Mouse (Mus musculus) gastrocnemius, postnatal 36 days (tissue): ENCODE results near the gene Islr2. TPM values are rescaled to one million over a fixed set of nuclear protein-coding genes. Genes with fewer than 3 reads are reported as not detected.
A peak's percentile ranks its signal among the peaks of the same experiment; 100 is the strongest.

Source experiments
- DNase-seq, 2 experiments: peaks; one replicate each; pipeline ENCODE4 v3.0.0; 2022
- intact Hi-C: fragments of 180-260 bp; cut with DNase I; formaldehyde crosslinking; loops from one replicate; pipeline ENCODE4 v1.15.1; 2025
- total RNA-seq, 2 experiments: library from RNA; stranded (reverse); gene quantifications; 2 replicates each; pipeline ENCODE4 v1.2.3; 2021

Islr2 gene
- total RNA-seq, 2 experiments from 2014 or later = 2.6 to 4.7 TPM

GRCm38 (mm10) chr9:58225915-58226913 is 22.1 kb upstream of the Islr2 start:
- intact Hi-C loops = loop anchor here (2.0 to 10.0 kb wide), 3 partner anchors 43 to 149 kb away; partner anchors contain the start of gene Tbc1d21
- DNase-seq = peak in 1 of 2 experiments; percentile 46

GRCm38 (mm10) chr9:58224356-58224755 is 20.2 kb upstream of the Islr2 start:
- intact Hi-C loops = loop anchor here (10.0 kb wide), 1 partner anchor 150 kb away; the partner anchor contains the start of gene Tbc1d21
- DNase-seq = no peak

- intact Hi-C loops = loop anchor here (10.0 kb wide), 1 partner anchor 154 kb away; the partner anchor contains the start of gene Tbc1d21
- no peak for DNase-seq
Measured at GRCm38 (mm10) chr9:58220218-58220903, 16.2 kb upstream of the Islr2 start.

GRCm38 (mm10) chr9:58218539-58218938 is 14.4 kb upstream of the Islr2 start:
- intact Hi-C loops = no loop called here
- DNase-seq = no peak

GRCm38 (mm10) chr9:58216402-58216801 is 12.3 kb upstream of the Islr2 start:
- no peak for DNase-seq
- intact Hi-C loops = no loop called here

GRCm38 (mm10) chr9:58214519-58215180 is 10.5 kb upstream of the Islr2 start:
- no peak for DNase-seq
- intact Hi-C loops = no loop called here

- intact Hi-C loops = no loop called here
Measured at GRCm38 (mm10) chr9:58213865-58214264, 9.7 kb upstream of the Islr2 start.

GRCm38 (mm10) chr9:58213377-58213776 is 9.3 kb upstream of the Islr2 start:
- DNase-seq = no peak
- intact Hi-C loops = no loop called here

More at GRCm38 (mm10) chr9:58213865-58214264, 9.7 kb upstream of the Islr2 start:
- DNase-seq = no peak

- intact Hi-C loops = no loop called here
- no peak for DNase-seq
Measured at GRCm38 (mm10) chr9:58210304-58210627, 6.1 kb upstream of the Islr2 start.

GRCm38 (mm10) chr9:58209462-58210303 is 5.6 kb upstream of the Islr2 start:
- intact Hi-C loops = no loop called here
- no peak for DNase-seq

GRCm38 (mm10) chr9:58206013-58206412 is 1.9 kb upstream of the Islr2 start:
- DNase-seq = no peak
- intact Hi-C loops = no loop called here

GRCm38 (mm10) chr9:58204448-58205000 is 405 bp upstream of the Islr2 start:
- peak; percentile 92 to 93 for DNase-seq
- intact Hi-C loops = loop anchor here (1.0 kb wide), 1 partner anchor 166 kb away; no protein-coding TSS in a partner anchor

- intact Hi-C loops = no loop called here
- DNase-seq = peak in 1 of 2 experiments; percentile 36
Measured at GRCm38 (mm10) chr9:58202676-58203453, 1.3 kb downstream of the Islr2 start.

- intact Hi-C loops = no loop called here
- DNase-seq = no peak
Measured at GRCm38 (mm10) chr9:58201861-58202549, 2.1 kb downstream of the Islr2 start.

- intact Hi-C loops = no loop called here
Measured at GRCm38 (mm10) chr9:58201091-58201842, 2.9 kb downstream of the Islr2 start.

GRCm38 (mm10) chr9:58200270-58201090 is 3.6 kb downstream of the Islr2 start:
- intact Hi-C loops = no loop called here
- no peak for DNase-seq

More at GRCm38 (mm10) chr9:58201091-58201842, 2.9 kb downstream of the Islr2 start:
- no peak for DNase-seq
